Mouse (Mus musculus) heart, adult 2 months (tissue): ENCODE measurements around the gene Rps28.

Source experiments
- CTCF ChIP-seq: fragments of 200-600 bp; IDR thresholded peaks from 2 replicates; pipeline ENCODE4 v1.8.1; 2022; ENCODE audit warnings: antibody characterized with exemption, mild to moderate bottlenecking, moderate library complexity
- EP300 ChIP-seq: fragments of 200-500 bp; IDR thresholded peaks from 2 replicates; pipeline ENCODE4 v1.6.1; 2011; ENCODE audit warnings: low read depth, low read length, control low read depth; ENCODE audit not compliant: insufficient read depth

- TF ChIP-seq CTCF (no peak), EP300 (no peak)
Measured at GRCm38 (mm10) chr17:33771617-33772016, 52.7 kb downstream of the Rps28 start.
